Mouse (Mus musculus): ENCODE measurements around the gene Hltf. TPM values are rescaled to one million over a fixed set of nuclear protein-coding genes. Genes with fewer than 3 reads are reported as not detected.
"Not testable (repeated sequence)": the region's sequence is repeated elsewhere in the genome, so short reads cannot be mapped to it uniquely, and the experiment has no call there.

Gene Hltf
- total RNA-seq, 2 experiments from 2014 or later, result 16.0 to 20.3 TPM

DNA sequence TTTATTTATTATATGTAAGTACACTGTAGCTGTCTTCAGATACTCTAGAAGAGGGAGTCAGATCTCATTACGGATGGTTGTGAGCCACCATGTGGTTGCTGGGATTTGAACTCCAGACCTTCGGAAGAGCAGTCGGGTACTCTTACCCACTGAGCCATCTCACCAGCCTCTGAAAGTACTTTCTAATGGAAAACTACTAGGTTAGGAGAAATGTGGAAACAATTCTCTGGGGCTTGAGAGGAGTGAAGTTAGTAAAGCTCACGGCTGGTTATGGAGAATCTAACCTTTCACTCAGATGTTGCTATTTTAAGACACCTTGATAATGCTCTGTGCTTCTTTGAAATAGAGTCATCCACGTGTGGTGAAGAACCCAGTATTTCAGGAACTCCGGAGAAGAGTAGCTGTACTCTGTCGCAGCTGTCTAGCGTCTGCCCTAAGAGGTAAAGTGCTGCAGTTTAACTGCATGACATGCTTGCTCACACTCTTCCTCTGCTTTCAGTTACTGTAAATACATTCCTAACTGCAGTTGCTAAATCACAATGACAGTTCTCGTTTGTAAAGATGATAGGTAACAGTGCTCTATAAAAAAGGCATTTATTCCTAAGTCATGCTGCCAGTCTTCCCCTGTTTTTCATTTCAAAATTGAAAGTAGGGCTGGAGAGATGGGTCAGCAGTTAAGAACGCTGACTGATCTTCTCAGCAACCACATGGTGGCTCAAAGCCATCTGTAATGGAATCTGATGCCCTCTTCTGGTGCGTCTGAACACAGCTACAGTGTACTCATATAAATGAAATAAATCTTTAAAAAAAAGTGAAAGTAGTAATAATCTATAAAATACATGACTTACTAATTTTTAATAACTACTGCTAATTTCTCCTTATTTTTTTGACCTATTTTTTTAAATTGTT is 18.8 kb downstream of the Hltf start:
- peak in 1 of 2 experiments; percentile 7 for DNase-seq (ENCODE audit: low spot score in 2 of 2)
- intact Hi-C loops (cut with DNase I), result no loop called here

- DNase-seq (ENCODE audit: low spot score in 2 of 2), result no peak
- intact Hi-C loops (cut with DNase I), result no loop called here
Measured at GRCm38 (mm10) chr3:20082161-20082560, 24.6 kb downstream of the Hltf start.

GRCm38 (mm10) chr3:20103830-20104229 is 46.2 kb downstream of the Hltf start:
- no peak for DNase-seq (ENCODE audit: low spot score in 2 of 2)
- intact Hi-C loops (cut with DNase I), result no loop called here

GRCm38 (mm10) chr3:20104318-20104717 is 46.7 kb downstream of the Hltf start:
- intact Hi-C loops (cut with DNase I), result no loop called here

GRCm38 (mm10) chr3:20104776-20105175 is 47.2 kb downstream of the Hltf start:
- intact Hi-C loops (cut with DNase I), result no loop called here
- no peak for DNase-seq (ENCODE audit: low spot score in 2 of 2)

More at GRCm38 (mm10) chr3:20104318-20104717, 46.7 kb downstream of the Hltf start:
- DNase-seq (ENCODE audit: low spot score in 2 of 2), result no peak

DNA sequence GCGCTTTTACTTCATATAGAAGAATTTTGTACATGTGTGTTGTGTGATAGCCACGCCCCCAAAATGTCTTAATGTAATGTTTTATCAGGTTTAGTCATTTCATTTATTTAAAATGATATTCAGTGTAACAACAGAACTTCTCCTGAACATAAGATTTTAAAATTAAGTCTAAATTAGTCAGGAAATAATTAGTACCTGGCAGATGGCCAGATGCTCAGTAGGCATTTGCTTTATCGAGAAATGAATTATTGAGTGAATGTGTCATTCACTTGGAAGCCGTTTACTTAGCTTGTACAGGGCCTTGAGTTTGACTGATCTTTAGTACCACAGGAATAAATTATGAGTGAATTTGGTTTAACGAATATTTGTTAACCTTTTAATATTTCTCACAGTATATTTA is 51.3 kb downstream of the Hltf start:
- DNase-seq (ENCODE audit: low spot score in 2 of 2), result no peak
- intact Hi-C loops (cut with DNase I), result no loop called here

- intact Hi-C loops (cut with DNase I), result no loop called here
Measured at GRCm38 (mm10) chr3:20111913-20112312, 54.3 kb downstream of the Hltf start.

DNA sequence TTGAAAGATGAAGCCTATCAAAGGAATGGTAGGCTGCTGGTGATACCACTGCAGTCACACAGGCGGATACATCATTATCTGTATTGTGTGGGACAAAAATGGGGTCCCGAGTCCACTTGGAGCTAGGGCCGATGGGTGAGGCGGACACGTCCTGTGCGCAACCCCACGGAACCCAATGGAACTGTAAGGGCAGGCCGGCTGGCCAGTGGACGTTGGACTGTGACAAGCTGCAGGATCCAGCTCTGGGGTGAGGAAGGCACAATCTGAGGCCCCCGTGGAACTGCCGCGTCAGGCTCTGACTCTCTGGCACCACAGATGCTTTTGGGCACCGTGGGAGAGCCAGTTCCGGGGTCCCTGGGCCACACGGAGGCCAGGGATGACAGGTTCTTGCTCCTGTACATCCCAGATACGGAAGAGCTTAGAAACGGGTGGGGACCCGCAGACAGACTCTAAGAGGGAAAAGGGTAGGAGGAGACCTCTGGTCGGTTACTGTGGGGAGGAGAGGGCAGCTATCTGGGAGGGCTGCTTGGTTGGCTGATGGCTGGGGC is 61.5 kb downstream of the Hltf start:
- intact Hi-C loops (cut with DNase I), result no loop called here
- no peak for DNase-seq (ENCODE audit: low spot score in 2 of 2)

More at GRCm38 (mm10) chr3:20111913-20112312, 54.3 kb downstream of the Hltf start:
- DNase-seq (ENCODE audit: low spot score in 2 of 2), result no peak

DNA sequence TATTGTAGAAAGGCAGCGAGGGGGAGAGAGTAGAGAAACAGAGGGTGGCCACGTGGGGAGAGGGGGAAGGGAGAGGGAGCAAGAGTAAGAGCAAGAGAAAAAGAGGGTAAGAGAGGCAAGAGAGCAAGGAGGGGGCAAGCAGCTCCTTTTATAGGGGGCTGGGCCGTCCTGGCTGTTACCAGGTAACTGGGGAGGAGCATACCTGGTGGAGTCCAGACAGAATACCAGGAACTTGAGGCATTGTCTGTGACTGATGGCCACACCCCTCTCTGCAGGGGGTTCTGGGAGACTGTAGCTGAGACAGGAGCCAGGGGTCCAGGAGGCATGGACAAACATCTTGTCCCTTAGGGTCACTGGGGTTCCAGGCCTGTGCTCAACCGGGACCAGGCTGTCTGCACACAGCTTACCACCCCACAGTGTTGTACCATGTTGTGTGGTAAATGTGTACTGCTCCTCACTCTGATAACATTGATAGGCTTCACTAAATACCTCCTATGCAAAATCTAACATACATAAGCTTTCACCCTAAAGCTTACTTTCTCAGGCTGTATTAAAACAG is 62.2 kb downstream of the Hltf start:
- DNase-seq (ENCODE audit: low spot score in 2 of 2), result no peak
- intact Hi-C loops (cut with DNase I), result no loop called here

DNA sequence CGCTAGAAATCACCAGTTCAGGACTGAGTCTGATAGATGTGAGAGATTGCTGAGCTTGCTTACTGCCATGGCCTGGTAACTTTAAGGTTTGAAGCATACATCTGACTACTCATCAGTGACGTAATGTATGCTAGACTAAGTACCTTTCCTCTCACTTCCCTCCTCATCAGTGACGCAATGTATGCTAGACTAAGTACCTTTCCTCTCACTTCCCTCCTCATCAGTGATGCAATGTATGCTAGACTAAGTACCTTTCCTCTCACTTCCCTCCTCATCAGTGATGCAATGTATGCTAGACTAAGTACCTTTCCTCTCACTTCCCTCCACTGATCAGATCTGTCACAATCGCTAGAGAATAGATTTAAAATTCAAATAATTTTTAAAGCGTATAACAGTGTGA is 64.0 kb downstream of the Hltf start:
- intact Hi-C loops (cut with DNase I); DNase-seq (ENCODE audit: low spot score in 2 of 2): not testable (repeated sequence)

- no peak for DNase-seq (ENCODE audit: low spot score in 2 of 2)
Measured at GRCm38 (mm10) chr3:20125604-20126003, 68.0 kb downstream of the Hltf start.

DNA sequence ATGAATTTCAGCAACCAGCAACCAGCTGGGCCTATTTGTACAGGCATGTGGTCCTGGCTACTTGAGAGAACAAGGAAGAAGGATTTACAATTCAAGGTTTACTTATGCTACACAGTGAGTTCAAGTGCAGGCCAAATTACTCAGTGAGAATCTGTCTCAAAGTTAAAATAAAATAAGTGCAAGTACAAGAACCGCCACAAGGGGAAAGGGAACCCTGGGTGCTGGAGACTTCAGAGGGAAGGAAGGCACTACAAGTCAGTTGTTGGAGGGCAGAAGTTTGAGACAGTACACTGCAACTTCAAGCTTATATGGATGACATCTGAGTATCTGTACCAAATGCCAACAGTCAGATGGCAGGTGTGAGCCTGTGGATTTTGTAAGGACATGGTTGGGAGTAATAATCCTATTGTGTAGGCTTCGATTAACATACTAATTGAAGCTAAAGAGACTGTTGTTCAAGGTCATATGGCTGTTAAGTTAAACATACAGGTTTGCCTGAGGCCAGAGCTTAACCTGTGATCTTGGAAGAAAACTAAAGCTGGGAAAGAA is 69.5 kb downstream of the Hltf start:
- intact Hi-C loops (cut with DNase I), result no loop called here
- no peak for DNase-seq (ENCODE audit: low spot score in 2 of 2)

More at GRCm38 (mm10) chr3:20125604-20126003, 68.0 kb downstream of the Hltf start:
- intact Hi-C loops (cut with DNase I), result no loop called here

DNA sequence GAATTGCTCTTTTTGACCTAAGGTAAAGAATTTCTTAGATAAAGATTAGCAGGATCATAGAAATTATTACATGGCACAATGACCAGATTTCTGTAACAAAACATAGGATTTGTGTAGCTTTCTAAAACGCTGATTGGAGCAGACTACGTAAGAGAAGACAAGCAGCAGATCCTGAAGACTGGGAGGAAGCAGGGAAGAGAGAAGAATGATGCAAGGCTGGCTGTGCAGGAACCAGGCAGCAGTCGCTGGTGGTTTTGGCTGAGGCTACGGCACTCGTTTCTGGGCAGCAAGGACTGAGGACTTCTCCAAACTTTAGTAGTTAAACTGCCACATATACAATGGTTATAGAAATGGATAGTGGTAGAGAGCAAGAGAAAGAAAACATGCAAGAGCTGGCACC is 71.9 kb downstream of the Hltf start:
- no peak for DNase-seq (ENCODE audit: low spot score in 2 of 2)
- intact Hi-C loops (cut with DNase I), result no loop called here

- intact Hi-C loops (cut with DNase I), result no loop called here
- no peak for DNase-seq (ENCODE audit: low spot score in 2 of 2)
Measured at GRCm38 (mm10) chr3:20130456-20131349, 73.1 kb downstream of the Hltf start.

- no peak for DNase-seq (ENCODE audit: low spot score in 2 of 2)
- intact Hi-C loops (cut with DNase I), result no loop called here
Measured at GRCm38 (mm10) chr3:20131350-20131720, 73.7 kb downstream of the Hltf start.

GRCm38 (mm10) chr3:20132731-20133130 is 75.1 kb downstream of the Hltf start:
- intact Hi-C loops (cut with DNase I), result no loop called here
- no peak for DNase-seq (ENCODE audit: low spot score in 2 of 2)

DNA sequence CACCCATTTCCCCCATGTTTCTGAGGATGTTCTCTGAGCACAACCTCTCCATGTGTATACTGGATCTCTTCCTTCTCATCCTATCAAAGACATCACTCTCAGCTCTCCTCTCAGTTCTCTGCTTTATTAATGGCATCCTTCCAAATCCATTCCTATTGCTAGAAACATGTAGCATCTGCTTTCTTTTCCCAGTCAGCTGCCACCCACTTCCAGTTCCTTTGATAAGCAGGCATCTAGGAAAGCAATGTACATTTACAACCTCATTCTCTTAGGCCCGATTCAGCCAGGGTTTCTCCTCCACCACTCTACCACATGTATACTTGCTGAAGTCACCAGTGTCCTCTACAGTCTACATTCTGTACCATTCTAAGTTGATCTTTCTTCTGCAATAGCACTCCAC is 76.1 kb downstream of the Hltf start:
- DNase-seq (ENCODE audit: low spot score in 2 of 2), result peak in 1 of 2 experiments; percentile 34

GRCm38 (mm10) chr3:20134545-20134944 is 76.9 kb downstream of the Hltf start:
- intact Hi-C loops (cut with DNase I), result no loop called here
- DNase-seq (ENCODE audit: low spot score in 2 of 2), result no peak

More for the DNA sequence above, 76.1 kb downstream of the Hltf start:
- intact Hi-C loops (cut with DNase I), result no loop called here

GRCm38 (mm10) chr3:20136868-20137581 is 79.4 kb downstream of the Hltf start:
- no peak for DNase-seq (ENCODE audit: low spot score in 2 of 2)
- intact Hi-C loops (cut with DNase I), result no loop called here

Measured in left cerebral cortex, postnatal 25 days (tissue).